Mouse (Mus musculus) liver, postnatal 0 days (tissue): ENCODE measurements at regions not wholly inside any gene's neighbourhood (a gene's known extent, or its start where the extent isn't known, plus 50 kb on each side); places are given as distances from the start of the nearest gene placed in this dataset.

ENCODE experiments used
- CTCF ChIP-seq: sonication (generic); IDR thresholded peaks from 2 replicates; pipeline ENCODE4 v1.5.1; 2016; ENCODE audit warnings: antibody characterized with exemption, low read depth
- EP300 ChIP-seq: IDR thresholded peaks from 2 replicates; pipeline ENCODE4 v1.6.1; 2016; ENCODE audit warnings: antibody characterized with exemption, low read depth, mild to moderate bottlenecking

DNA sequence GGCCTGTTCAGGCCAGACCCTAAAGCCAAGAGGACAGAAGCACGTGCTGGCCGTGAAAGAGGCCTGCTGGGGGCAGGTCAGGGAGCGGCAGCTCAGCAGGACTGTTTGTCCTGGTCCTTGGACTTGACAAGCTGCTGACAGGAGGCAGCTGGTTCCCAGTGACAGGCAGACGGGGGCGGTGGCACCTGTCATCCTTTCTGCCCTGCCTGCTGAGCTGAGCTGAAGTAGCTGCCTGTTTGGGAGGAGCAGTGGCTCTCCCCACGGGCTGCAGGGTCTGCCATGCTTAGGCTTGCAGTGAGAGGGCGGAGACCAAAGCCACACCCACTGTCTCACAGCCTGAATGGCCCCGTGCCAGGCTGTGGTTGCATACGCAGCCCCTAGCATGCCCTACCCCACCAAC lies 50.4 kb upstream of the Otos start:
- TF ChIP-seq EP300 (no peak), CTCF (no peak)
